Mouse (Mus musculus) myocyte (in vitro differentiated cells): ENCODE measurements around the gene Fam129b.

ENCODE experiments used
- POLR2A ChIP-seq: IDR thresholded peaks from one replicate; pipeline ENCODE4 v1.6.1; 2011; ENCODE audit warnings: low read depth, mild to moderate bottlenecking, control low read depth, moderate library complexity; ENCODE audit not compliant: insufficient read length
- USF1 ChIP-seq: IDR thresholded peaks from one replicate; pipeline ENCODE4 v1.6.1; 2011; ENCODE audit warnings: low read depth, mild to moderate bottlenecking, control low read depth, moderate library complexity

GRCm38 (mm10) chr2:32888551-32888950 lies 12.6 kb downstream of the Fam129b start:
- TF ChIP-seq POLR2A = no peak
- TF ChIP-seq USF1 = no peak
